Mouse (Mus musculus): Measurements from ENCODE around the gene Mbd5.

Gene Mbd5

GRCm38 (mm10) chr2:48948841-48949584 is at the start of gene Mbd5:
TSS of gene Mbd5 (plus strand) at chr2:48949508.
- DNase-seq: peak; percentile 99

- peak; percentile 51 for DNase-seq
Observed at GRCm38 (mm10) chr2:48908866-48909265, 40.4 kb upstream of the Mbd5 start.

GRCm38 (mm10) chr2:48914185-48914584 is 35.1 kb upstream of the Mbd5 start:
- peak; percentile 11 for DNase-seq

DNA sequence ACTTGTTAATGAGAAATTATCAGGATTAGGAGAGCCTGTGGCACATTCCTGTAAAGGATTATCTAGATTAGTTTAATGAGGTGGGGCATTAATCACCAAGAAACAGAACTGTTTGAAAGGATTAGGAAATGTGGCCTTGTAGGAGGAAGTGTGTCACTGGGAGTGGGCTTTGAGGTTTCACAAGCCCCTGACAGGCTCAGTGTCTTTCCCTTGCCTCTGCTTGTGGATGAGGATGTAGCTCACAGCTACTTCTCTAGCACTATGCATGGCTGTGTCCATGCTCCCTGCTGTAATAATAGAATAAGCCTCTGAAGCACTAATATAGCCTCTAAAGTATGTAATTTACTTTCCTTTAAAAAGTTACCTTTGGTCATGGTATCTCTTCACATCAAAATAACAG is 33.5 kb upstream of the Mbd5 start:
- DNase-seq: no peak

DNA sequence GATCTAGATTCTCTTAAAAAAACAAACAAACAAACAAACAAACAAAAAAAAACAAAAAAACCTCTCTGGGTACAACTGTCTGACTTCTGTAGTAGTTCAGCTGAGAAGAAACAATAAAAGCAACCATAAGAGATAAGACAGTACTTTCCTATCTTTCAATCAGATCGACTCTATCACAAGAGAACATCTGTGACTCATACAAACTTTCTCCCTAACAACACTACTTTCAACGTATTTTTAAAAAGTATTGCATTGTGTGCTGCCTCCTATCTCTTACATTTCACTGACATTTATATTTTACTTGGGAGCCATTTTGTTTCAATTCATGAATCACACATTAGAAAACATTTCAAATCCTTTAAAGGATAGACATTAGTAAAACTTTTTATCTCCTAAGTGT is 14.2 kb upstream of the Mbd5 start:
- DNase-seq: no peak

DNA sequence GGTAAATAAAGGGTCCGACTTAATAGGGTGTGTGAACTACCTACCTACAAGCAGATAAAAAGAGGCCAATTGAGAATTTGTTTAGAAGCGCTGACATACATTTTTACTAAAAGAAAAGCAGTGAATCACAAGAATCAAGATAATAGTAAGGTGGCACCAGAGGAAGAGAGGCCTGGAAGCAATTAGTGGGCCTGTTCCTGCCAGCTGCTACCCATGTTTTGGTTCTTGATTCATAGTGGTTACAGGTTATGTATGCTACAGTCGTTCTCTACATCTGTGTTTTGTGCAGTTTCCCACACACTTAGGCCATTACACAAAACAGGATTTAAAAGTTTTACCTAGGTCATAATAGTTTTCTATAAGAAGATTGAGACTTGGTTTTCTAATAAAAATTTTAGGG is 1.5 kb upstream of the Mbd5 start:
- peak; percentile 16 for DNase-seq

GRCm38 (mm10) chr2:48949743-48950251 is 489 bp downstream of the Mbd5 start:
- DNase-seq: peak; percentile 75

GRCm38 (mm10) chr2:48950252-48950315 is 776 bp downstream of the Mbd5 start, which contains the start of gene Orc4:
TSS of gene Orc4 (minus strand) at chr2:48950277.
- no peak for DNase-seq

- peak; percentile 48 for DNase-seq
Observed at GRCm38 (mm10) chr2:48950316-48950880, 1.1 kb downstream of the Mbd5 start.

- no peak for DNase-seq
Observed at GRCm38 (mm10) chr2:48956591-48956990, 7.3 kb downstream of the Mbd5 start.

DNA sequence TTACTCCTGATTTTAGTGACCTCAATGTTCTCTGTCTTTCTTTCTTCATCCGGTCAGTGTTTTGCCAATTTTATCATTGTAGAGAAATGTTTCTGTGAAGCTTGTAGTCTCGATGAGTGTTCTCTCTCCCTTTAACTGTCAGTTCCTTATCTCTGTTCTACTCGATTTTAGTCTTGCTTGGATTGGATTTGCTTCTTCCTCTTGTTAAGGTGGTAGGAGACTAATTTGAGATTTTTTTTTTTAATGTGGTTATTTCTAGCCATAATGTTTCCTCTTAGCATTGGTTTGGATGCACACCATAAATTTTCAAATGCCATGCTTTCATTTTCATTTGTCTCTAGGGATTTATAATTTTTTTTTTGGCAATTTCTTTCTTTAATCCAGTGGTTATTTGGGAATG is 29.6 kb downstream of the Mbd5 start:
- DNase-seq: no peak

GRCm38 (mm10) chr2:48990322-48990721 is 41.0 kb downstream of the Mbd5 start:
- DNase-seq: no peak

- DNase-seq: no peak
Observed at GRCm38 (mm10) chr2:49040481-49040880, 91.2 kb downstream of the Mbd5 start.

DNA sequence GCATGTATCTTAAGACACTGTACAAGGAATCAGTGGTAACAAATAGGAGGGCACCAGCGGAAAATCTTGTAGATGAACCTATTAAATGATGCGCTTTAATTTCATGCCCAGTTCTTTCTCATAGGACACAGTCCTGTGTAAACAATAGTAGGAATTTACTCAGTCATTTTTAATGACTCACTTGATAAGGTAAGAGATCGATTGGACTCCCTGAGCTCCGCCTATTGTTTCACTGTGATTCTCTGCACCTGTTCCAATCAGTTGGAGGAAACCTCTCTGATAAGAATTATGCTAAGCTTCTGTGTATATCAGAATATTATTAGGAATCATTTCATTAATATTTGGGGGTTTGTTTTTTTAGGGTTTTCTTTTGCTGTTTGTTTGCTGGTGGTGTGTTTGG is 100.7 kb downstream of the Mbd5 start:
- no peak for DNase-seq

DNA sequence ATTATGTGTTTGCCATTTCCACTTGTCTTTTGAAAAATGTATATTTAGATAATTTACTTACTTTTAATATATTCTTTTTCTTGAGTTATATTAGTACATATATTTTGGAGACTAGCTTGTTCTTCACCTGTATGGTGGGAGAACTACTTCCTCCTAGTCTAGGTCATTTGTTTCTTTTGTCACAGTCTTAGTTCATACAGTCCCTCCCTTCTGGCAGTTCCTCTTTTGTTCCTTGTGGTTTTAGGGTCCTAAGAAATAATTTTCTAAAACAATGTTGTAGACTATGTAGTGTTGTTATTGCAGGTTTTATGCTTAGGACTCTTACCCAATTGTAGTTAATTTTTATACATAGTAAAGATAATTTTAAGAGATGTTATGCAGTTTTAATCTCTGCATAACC is 118.6 kb downstream of the Mbd5 start:
- DNase-seq: no peak

- no peak for DNase-seq
Observed at GRCm38 (mm10) chr2:49084966-49085365, 135.7 kb downstream of the Mbd5 start.

GRCm38 (mm10) chr2:49090771-49091170 is 141.5 kb downstream of the Mbd5 start:
- DNase-seq: no peak

- no peak for DNase-seq
Observed at GRCm38 (mm10) chr2:49096765-49097164, 147.5 kb downstream of the Mbd5 start.

- no peak for DNase-seq
Observed at GRCm38 (mm10) chr2:49108906-49109305, 159.6 kb downstream of the Mbd5 start.

GRCm38 (mm10) chr2:49119875-49120274 is 170.6 kb downstream of the Mbd5 start:
- DNase-seq: no peak

DNA sequence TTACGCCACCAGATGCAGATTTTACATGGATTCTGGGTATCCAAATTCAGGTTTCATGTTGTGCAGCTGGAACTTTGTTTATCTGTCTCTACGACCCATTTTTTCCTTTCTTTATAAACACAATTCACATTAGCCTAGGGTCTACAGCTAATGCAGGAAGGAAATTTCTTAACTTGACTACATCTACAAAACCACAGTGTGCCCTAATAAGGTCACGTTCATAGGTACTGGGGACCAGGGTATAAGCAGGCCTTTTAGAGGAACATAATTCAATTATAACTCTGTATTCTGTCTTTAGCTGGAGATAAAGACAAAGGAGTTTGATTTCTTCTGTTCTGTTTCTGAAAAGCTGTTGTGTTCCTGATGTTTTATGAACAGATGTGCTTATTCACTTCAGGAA is 172.3 kb downstream of the Mbd5 start:
- DNase-seq: no peak

GRCm38 (mm10) chr2:49142186-49142585 is 192.9 kb downstream of the Mbd5 start:
- DNase-seq: no peak

DNA sequence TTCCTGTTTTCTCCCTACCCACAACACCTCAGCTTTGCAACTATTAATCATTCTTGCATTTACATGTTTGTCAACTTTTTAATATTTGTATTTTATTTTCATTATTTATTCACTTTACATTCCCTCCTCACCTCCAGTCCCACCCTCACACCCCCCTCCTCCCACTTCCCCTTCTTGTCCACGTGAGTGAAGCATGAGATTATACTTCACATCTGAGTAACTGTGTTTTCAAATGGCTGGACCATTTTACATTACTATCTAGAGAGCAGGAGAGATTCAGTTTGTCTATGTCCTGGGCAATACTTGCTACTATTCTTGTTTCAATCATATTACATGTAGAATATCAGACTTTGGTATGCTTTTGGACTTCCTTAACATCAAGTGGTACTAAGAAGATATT is 204.3 kb downstream of the Mbd5 start:
- no peak for DNase-seq

- DNase-seq: no peak
Observed at GRCm38 (mm10) chr2:49160232-49160947, 211.1 kb downstream of the Mbd5 start.

DNA sequence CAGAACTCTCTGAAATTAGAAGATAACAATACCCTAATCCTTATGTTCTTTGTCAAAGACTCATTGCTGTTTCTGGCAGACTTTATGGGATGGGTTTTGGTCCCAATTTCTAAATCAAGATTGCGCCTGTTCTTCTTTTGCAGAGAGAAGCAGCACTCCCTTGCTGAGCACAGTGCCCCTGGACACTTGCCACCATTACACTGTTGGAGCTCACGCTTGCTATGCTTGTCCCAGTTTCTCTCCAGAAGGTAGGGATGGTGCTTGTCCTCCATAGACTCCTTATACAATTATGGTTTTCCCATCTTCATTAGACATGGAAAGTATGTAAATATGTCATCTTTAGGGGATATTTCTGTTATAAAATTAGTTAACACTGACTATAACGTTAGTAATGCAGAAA is 220.5 kb downstream of the Mbd5 start:
- DNase-seq: peak; percentile 78
